Mouse (Mus musculus) liver, postnatal 0 days (tissue): Measurements from ENCODE around the gene Alad. TPM values are rescaled to one million over a fixed set of nuclear protein-coding genes. Genes with fewer than 3 reads are reported as not detected.
A peak's percentile ranks its signal among the peaks of the same experiment; 100 is the strongest.

Experiments
- ATAC-seq: fragments of 200-750 bp; cut with Nextera tagmentation; 2 replicates; pipeline ENCODE4 v1.8.0; 2017; ENCODE audit warnings: mild to moderate bottlenecking, moderate library complexity
- DNase-seq: peaks from one replicate; pipeline ENCODE4 v3.0.0-alpha.2; 2016
- H3K27ac ChIP-seq: fragments of 300-500 bp; sonication (generic); 2 replicates; pipeline ENCODE4 v1.5.1; 2014; ENCODE audit warnings: antibody characterized with exemption, moderate library complexity, mild to moderate bottlenecking, low read depth
- H3K27me3 ChIP-seq: fragments of 300-500 bp; sonication (generic); 2 replicates; pipeline ENCODE4 v1.6.1; 2014; ENCODE audit warnings: low read length, control low read depth, mixed read lengths; ENCODE audit not compliant: insufficient read depth
- H3K36me3 ChIP-seq: fragments of 300-500 bp; sonication (generic); replicated peaks from 2 replicates; pipeline ENCODE4 v1.6.1; 2014; ENCODE audit warnings: mild to moderate bottlenecking, control low read depth, low read length, moderate library complexity, mixed read lengths; ENCODE audit not compliant: insufficient read depth
- H3K4me1 ChIP-seq: fragments of 300-500 bp; sonication (generic); 2 replicates; pipeline ENCODE4 v1.6.1; 2014; ENCODE audit warnings: antibody characterized with exemption, mild to moderate bottlenecking, control low read depth; ENCODE audit not compliant: insufficient read depth
- H3K4me2 ChIP-seq: fragments of 300-500 bp; sonication (generic); 2 replicates; pipeline ENCODE4 v1.6.1; 2014; ENCODE audit warnings: low read depth, mild to moderate bottlenecking, low read length, moderate library complexity, mixed read lengths
- H3K4me3 ChIP-seq: fragments of 300-500 bp; sonication (generic); 2 replicates; pipeline ENCODE4 v1.5.1; 2014; ENCODE audit warnings: low read depth, low read length
- H3K9ac ChIP-seq: fragments of 300-500 bp; sonication (generic); replicated peaks from 2 replicates; pipeline ENCODE4 v1.6.1; 2014; ENCODE audit warnings: mild to moderate bottlenecking, moderate library complexity
- H3K9me3 ChIP-seq: fragments of 300-500 bp; sonication (generic); 2 replicates; pipeline ENCODE4 v1.6.1; 2016; ENCODE audit warnings: mild to moderate bottlenecking, control low read depth, low read length, mixed read lengths
- CTCF ChIP-seq: sonication (generic); IDR thresholded peaks from 2 replicates; pipeline ENCODE4 v1.5.1; 2016; ENCODE audit warnings: antibody characterized with exemption, low read depth
- EP300 ChIP-seq: IDR thresholded peaks from 2 replicates; pipeline ENCODE4 v1.6.1; 2016; ENCODE audit warnings: antibody characterized with exemption, low read depth, mild to moderate bottlenecking
- WGBS: fragments of 180-500 bp; shearing (Covaris S2); extraction: QIAGEN DNeasy Blood & Tissue Kit; methylation state at CpG from one replicate; pipeline ENCODE4 v1.1.7; 2014; ENCODE audit not compliant: insufficient replicate concordance; 5-methylcytosine and 5-hydroxymethylcytosine counted together
- polyA plus RNA-seq: library from polyadenylated mRNA; unstranded; fragments of >200 nt; fragmentation: Nextera tagmentation; extraction: Ambion mirVana; gene quantifications from 2 replicates; pipeline ENCODE4 v1.2.1, GENCODE M21; 2015

Gene Alad
- polyA plus RNA-seq, 1 experiment from 2014 or later: 303 TPM

DNA sequence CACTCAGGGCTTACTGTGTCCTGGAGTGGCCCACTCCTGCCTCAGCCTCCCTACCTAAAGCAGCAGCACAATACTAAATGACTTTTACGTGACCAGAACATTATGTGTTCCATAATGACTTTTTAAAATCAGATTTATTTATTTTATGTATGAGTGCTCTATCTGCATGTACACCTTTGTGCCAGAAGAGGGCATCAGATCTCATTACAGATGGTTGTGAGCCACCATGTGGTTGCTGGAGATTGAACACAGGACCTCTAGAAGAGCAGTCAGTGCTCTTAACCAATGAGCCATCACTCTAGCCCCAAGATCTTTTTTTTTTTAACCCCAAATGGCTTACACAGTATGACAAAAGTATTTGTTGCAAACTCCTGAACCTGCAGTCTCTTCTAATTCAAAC is 51.6 kb downstream of the Alad start:
- Histone ChIP-seq H3K9me3 (no peaks in the 10 kb centered on the region), H3K36me3 (no peaks in the 10 kb centered on the region), H3K4me1 (peaks cover 5% of the 10 kb centered on the region; the same call in 1 of the 2 replicates), H3K4me3 (no peak overlapping the region), H3K4me2 (no peak overlapping the region), H3K9ac (no peak overlapping the region), H3K27me3 (no peaks in the 10 kb centered on the region), H3K27ac (no peak overlapping the region)
- 81% methylated on average over 1 of the region's 1 CpGs for WGBS
- no peak for DNase-seq
- TF ChIP-seq EP300 (no peak), CTCF (peak; percentile 42)
- ATAC-seq: no peak

DNA sequence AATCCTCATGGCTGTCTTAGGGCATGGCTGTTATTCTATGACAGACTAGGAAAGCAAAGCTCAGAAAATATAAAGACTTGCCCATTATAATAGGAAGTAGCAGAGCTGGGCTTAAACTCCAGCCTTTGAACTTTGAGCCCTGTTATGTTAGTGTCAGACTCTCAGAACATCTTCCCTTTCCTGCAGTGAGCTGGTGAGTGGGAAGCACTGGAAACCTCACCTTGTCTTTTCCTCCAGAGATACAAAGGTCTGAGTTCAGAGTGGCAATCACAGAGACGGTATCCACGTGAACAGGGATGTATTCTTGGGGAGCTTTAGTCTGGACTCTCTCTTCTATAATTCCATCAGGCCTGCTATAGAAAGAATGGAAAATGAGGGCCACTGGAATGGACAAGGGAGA is 56.6 kb downstream of the Alad start:
- no peak overlapping the region for H3K9ac ChIP-seq
- H3K36me3 ChIP-seq: no peaks in the 10 kb centered on the region
- no peaks in the 10 kb centered on the region for H3K27me3 ChIP-seq
- H3K27ac ChIP-seq: no peak overlapping the region
- H3K4me3 ChIP-seq: no peak overlapping the region
- 74% methylated on average over 2 of the region's 2 CpGs for WGBS
- no peaks in the 10 kb centered on the region for H3K4me1 ChIP-seq
- TF ChIP-seq EP300: no peak
- TF ChIP-seq CTCF: no peak
- no peaks in the 10 kb centered on the region for H3K9me3 ChIP-seq
- DNase-seq (no peak), ATAC-seq (no peak)
- H3K4me2 ChIP-seq: no peak overlapping the region

DNA sequence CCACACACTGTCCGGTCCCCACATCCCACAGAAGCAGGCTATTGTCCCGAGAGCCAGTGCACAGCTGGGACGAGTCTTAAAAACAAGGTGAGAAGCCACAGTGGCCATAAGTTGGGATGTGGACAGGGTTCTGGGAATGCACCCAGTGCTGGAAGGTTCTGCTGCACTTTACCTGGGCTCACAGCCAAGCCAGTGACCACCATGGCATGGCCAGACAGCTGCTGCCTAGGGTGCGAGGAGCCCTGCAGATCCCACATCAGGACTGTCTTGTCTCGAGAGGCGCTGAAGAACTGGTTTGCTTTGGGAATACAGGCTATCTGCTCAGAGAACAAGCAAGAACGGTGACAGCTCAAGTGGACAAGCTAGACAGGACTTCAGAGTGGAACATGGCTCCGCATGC is 59.4 kb downstream of the Alad start:
- 88% methylated on average over 8 of the region's 8 CpGs for WGBS
- H3K36me3 ChIP-seq: no peaks in the 10 kb centered on the region
- no peak overlapping the region for H3K4me3 ChIP-seq
- no peaks in the 10 kb centered on the region for H3K9me3 ChIP-seq
- no peak overlapping the region for H3K9ac ChIP-seq
- DNase-seq (no peak), ATAC-seq (no peak)
- no peak overlapping the region for H3K27ac ChIP-seq
- no peak overlapping the region for H3K4me2 ChIP-seq
- H3K27me3 ChIP-seq: no peaks in the 10 kb centered on the region
- no peaks in the 10 kb centered on the region for H3K4me1 ChIP-seq
- no peak for TF ChIP-seq EP300
- TF ChIP-seq CTCF: no peak

Other genes starting within 250 kb of the Alad start
- gene Fkbp15, start 159.4 kb downstream of the Alad start, polyA plus RNA-seq: 11.7 and 13.3 TPM in 2 replicates
- gene Slc31a1, start 159.2 kb downstream of the Alad start, polyA plus RNA-seq: 50.9 and 54.3 TPM in 2 replicates
- 45.5 and 50.7 TPM in 2 replicates for gene Cdc26, start 111.3 kb downstream of the Alad start, polyA plus RNA-seq
- gene Prpf4, start 111.1 kb downstream of the Alad start, polyA plus RNA-seq: 5.5 and 6.2 TPM in 2 replicates
- gene Rnf183, start 84.7 kb downstream of the Alad start, polyA plus RNA-seq: not detected in 2 replicates
- 0.34 and 1.00 TPM in 2 replicates for gene Wdr31, start 49.0 kb downstream of the Alad start, polyA plus RNA-seq
- 0.18 and 0.26 TPM in 2 replicates for gene Bspry, start 39.9 kb downstream of the Alad start, polyA plus RNA-seq
- gene Hdhd3, start 16.5 kb downstream of the Alad start, polyA plus RNA-seq: 19.7 and 20.3 TPM in 2 replicates
- 26.4 and 29.2 TPM in 2 replicates for gene Pole3, start 5.2 kb upstream of the Alad start, polyA plus RNA-seq
- gene 4933430I17Rik, start 5.5 kb upstream of the Alad start, polyA plus RNA-seq: not detected in 2 replicates
- gene Rgs3, start 39.9 kb upstream of the Alad start, polyA plus RNA-seq: 6.6 and 6.7 TPM in 2 replicates